Mouse (Mus musculus) olfactory bulb, adult 2 months (tissue): ENCODE data around the gene Cntrl.

Experiments used
- CTCF ChIP-seq: fragments of 200-500 bp; IDR thresholded peaks from 2 replicates; pipeline ENCODE4 v1.5.1; 2012; ENCODE audit warnings: low read depth, mild to moderate bottlenecking, low read length, moderate library complexity; ENCODE audit not compliant: insufficient read depth
- POLR2A ChIP-seq: fragments of 200-500 bp; IDR thresholded peaks from 2 replicates; pipeline ENCODE4 v1.6.1; 2012; ENCODE audit warnings: mild to moderate bottlenecking, low read depth, low read length, moderate library complexity; ENCODE audit not compliant: insufficient read depth

GRCm38 (mm10) chr2:35218736-35219135 lies 109.4 kb downstream of the Cntrl start:
- no peak for TF ChIP-seq POLR2A
- TF ChIP-seq CTCF = no peak
